Mouse (Mus musculus): ENCODE measurements at regions not wholly inside any gene's neighbourhood (a gene's known extent, or its start where the extent isn't known, plus 50 kb on each side); places are given as distances from the start of the nearest gene placed in this dataset.

DNA sequence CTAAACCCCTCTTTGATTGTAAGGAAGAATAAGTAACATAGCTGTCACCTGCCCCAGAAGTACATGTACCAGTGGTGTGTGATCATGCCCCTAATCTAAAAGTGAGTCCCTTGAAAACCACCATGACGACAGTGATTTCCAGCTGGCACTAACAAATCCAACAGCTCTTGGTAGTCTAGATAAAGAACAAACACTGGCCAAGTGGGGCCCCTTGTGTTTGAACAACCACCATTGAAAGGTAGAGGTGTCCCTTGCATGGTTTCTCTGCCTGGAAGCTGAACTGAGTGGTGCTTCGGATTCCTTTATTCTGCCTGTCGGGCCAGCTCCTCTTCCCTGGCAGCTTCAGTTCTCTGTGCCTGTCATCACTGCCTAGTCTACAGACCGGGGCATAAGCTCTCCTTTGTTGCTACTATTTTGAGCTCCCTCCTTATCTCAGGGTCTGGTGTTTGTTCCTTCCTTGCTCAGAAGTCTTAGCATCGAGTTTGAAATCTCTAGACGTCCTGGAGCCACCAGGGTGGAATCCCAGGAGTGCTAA lies 150.3 kb downstream of the Tgfb2 start:
- TF ChIP-seq GABPA (IDR thresholded peaks at IDR 0.05; ENCODE audit: low read depth, low read length) (no peak), UBTF (IDR thresholded peaks at IDR 0.05; ENCODE audit: borderline replicate concordance, insufficient read depth, low read depth, low read length) (no peak), CHD1 (IDR thresholded peaks at IDR 0.05; ENCODE audit: low read depth, low read length) (no peak), POLR2AphosphoS2 (IDR thresholded peaks at IDR 0.05; ENCODE audit: low read length) (no peak), MAX (IDR thresholded peaks at IDR 0.05; ENCODE audit: low read length) (no peak), JUND (IDR thresholded peaks at IDR 0.05; ENCODE audit: low read depth, low read length) (no peak), TBP (IDR thresholded peaks at IDR 0.05; ENCODE audit: low read depth, low read length) (no peak), ZKSCAN1 (IDR thresholded peaks at IDR 0.05; ENCODE audit: low read depth, low read length) (no peak), CTCF (IDR thresholded peaks at IDR 0.05 in 2 of 3, conservative IDR thresholded peaks at IDR 0.05 in 1 of 3; ENCODE audit: control insufficient read depth in 1 of 3, insufficient read depth in 1 of 3, low read depth in 2 of 3, low read length in 3 of 3, poor library complexity in 1 of 3, severe bottlenecking in 1 of 3) (no peak), MEF2A (IDR thresholded peaks at IDR 0.05; ENCODE audit: extremely low read depth, insufficient replicate concordance, low read depth, low read length, poor library complexity, severe bottlenecking) (no peak), NELFE (IDR thresholded peaks at IDR 0.05; ENCODE audit: low read depth, low read length) (no peak), SMC3 (IDR thresholded peaks at IDR 0.05; ENCODE audit: low read depth, low read length) (no peak), USF1 (IDR thresholded peaks at IDR 0.05; ENCODE audit: low read depth, low read length) (no peak), E2F4 (IDR thresholded peaks at IDR 0.05; ENCODE audit: borderline replicate concordance, low read depth, low read length) (no peak), KAT2A (conservative IDR thresholded peaks at IDR 0.05; ENCODE audit: low read depth, low read length) (no peak), GATA1 (IDR thresholded peaks at IDR 0.05; ENCODE audit: low read depth, low read length) (no peak), SIN3A (IDR thresholded peaks at IDR 0.05; ENCODE audit: low read length) (no peak), ZNF384 (IDR thresholded peaks at IDR 0.05; ENCODE audit: low read depth, low read length) (no peak)
- Histone ChIP-seq H3K4me3 (ENCODE audit: control insufficient read depth in 1 of 2, insufficient read depth in 1 of 2, low read depth in 2 of 2, low read length in 2 of 2) (no peak overlapping the region), H3K9me3 (replicated peaks; ENCODE audit: insufficient read depth, low read length) (no peaks in the 10 kb centered on the region), H3K79me2 (ENCODE audit: control insufficient read depth, insufficient read depth, low read length, poor library complexity) (no peaks in the 10 kb centered on the region), H3K36me3 (ENCODE audit: control insufficient read depth in 1 of 2, insufficient read depth in 2 of 2, low read length in 2 of 2) (no peaks in the 10 kb centered on the region), H3K4me1 (ENCODE audit: control insufficient read depth in 1 of 2, insufficient read depth in 2 of 2, low read length in 2 of 2) (no peaks in the 10 kb centered on the region), H3K27me3 (ENCODE audit: control insufficient read depth in 1 of 2, insufficient read depth in 2 of 2, low read length in 2 of 2) (no peaks in the 10 kb centered on the region), H3K27ac (ENCODE audit: control insufficient read depth, low read depth, low read length) (no peak overlapping the region), H3K9ac (ENCODE audit: control insufficient read depth, low read depth, low read length, poor library complexity, severe bottlenecking) (no peak overlapping the region)
- no peak for DNase-seq (ENCODE audit: low read depth, low spot score)

DNA sequence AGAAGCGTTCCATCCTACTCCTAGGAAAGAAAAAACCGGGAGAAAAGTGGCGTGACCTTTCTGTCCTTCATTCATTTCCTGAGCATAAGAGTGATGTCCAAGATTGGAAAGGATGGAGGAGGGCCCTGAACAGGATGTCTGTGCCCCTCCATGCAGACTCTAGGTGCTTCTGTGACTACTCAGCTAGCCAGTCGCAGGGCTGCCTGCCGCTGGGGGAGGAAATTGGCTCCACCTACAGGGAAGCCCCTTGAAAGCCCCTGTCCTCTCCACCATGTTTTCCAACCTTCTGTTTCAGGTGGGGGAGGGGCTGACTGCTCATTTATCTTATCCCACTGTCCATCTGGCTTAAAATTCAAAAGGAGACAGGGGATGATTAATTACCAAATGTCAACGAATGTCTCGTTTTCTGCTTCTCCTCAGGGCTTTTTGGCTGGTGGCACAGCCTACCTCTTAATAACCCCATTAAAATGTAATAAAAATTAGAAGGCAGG lies 151.2 kb downstream of the Tgfb2 start:
- H3K36me3 ChIP-seq (ENCODE audit: control insufficient read depth in 1 of 2, insufficient read depth in 2 of 2, low read length in 2 of 2): no peaks in the 10 kb centered on the region
- no peaks in the 10 kb centered on the region for H3K27me3 ChIP-seq (ENCODE audit: control insufficient read depth in 1 of 2, insufficient read depth in 2 of 2, low read length in 2 of 2)
- DNase-seq (ENCODE audit: low read depth, low spot score): no peak
- no peaks in the 10 kb centered on the region for H3K79me2 ChIP-seq (ENCODE audit: control insufficient read depth, insufficient read depth, low read length, poor library complexity)
- no peak overlapping the region for H3K27ac ChIP-seq (ENCODE audit: control insufficient read depth, low read depth, low read length)
- no peak overlapping the region for H3K9ac ChIP-seq (ENCODE audit: control insufficient read depth, low read depth, low read length, poor library complexity, severe bottlenecking)
- H3K9me3 ChIP-seq (replicated peaks; ENCODE audit: insufficient read depth, low read length): no peaks in the 10 kb centered on the region
- no peak for TF ChIP-seq RAD21 (IDR thresholded peaks at IDR 0.05; ENCODE audit: low read depth, low read length)
- TF ChIP-seq E2F4 (IDR thresholded peaks at IDR 0.05; ENCODE audit: borderline replicate concordance, low read depth, low read length): no peak
- no peak for TF ChIP-seq MEF2A (IDR thresholded peaks at IDR 0.05; ENCODE audit: extremely low read depth, insufficient replicate concordance, low read depth, low read length, poor library complexity, severe bottlenecking)
- TF ChIP-seq MYB (IDR thresholded peaks at IDR 0.05; ENCODE audit: low read depth, low read length): no peak
- TF ChIP-seq CHD1 (IDR thresholded peaks at IDR 0.05; ENCODE audit: low read depth, low read length): no peak
- no peak for TF ChIP-seq CHD2 (IDR thresholded peaks at IDR 0.05; ENCODE audit: low read length)
- TF ChIP-seq MAZ (IDR thresholded peaks at IDR 0.05; ENCODE audit: low read depth, low read length): no peak
- no peak for TF ChIP-seq POLR2AphosphoS5 (IDR thresholded peaks at IDR 0.05; ENCODE audit: borderline replicate concordance, low read depth, low read length)
- TF ChIP-seq ELF1 (IDR thresholded peaks at IDR 0.05; ENCODE audit: low read depth, low read length): no peak
- TF ChIP-seq HCFC1 (IDR thresholded peaks at IDR 0.05; ENCODE audit: low read depth, low read length): no peak
- TF ChIP-seq SIN3A (IDR thresholded peaks at IDR 0.05; ENCODE audit: low read length): no peak
- no peak for TF ChIP-seq MYC (IDR thresholded peaks at IDR 0.05; ENCODE audit: low read depth, low read length)
- TF ChIP-seq USF2 (IDR thresholded peaks at IDR 0.05; ENCODE audit: borderline replicate concordance in 1 of 2, insufficient read depth in 1 of 2, low read depth in 1 of 2, low read length in 2 of 2): no peak
- H3K4me1 ChIP-seq (ENCODE audit: control insufficient read depth in 1 of 2, insufficient read depth in 2 of 2, low read length in 2 of 2): no peaks in the 10 kb centered on the region
- no peak overlapping the region for H3K4me3 ChIP-seq (ENCODE audit: control insufficient read depth in 1 of 2, insufficient read depth in 1 of 2, low read depth in 2 of 2, low read length in 2 of 2)

Measured in MEL (cell line).